Mouse (Mus musculus): ENCODE results near the gene Naa38.

Naa38 gene

GRCm38 (mm10) chr11:69443328-69443727 lies 48.0 kb downstream of the Naa38 start:
- no peak for DNase-seq

Data from cerebellum, postnatal 14 days (tissue).